Mouse (Mus musculus) splenic B cell, adult 2 months (primary cell): ENCODE results near the gene Gpr132.

ENCODE experiments used
- DNase-seq: peaks from one replicate; pipeline ENCODE4 v3.0.0-alpha.2; 2011; ENCODE audit warnings: low read depth, low spot score
- H3K27me3 ChIP-seq: 2 replicates; pipeline ENCODE4 v1.6.1; 2012; ENCODE audit warnings: mild to moderate bottlenecking, low read length, moderate library complexity, mixed read lengths; ENCODE audit not compliant: control insufficient read depth, poor library complexity, insufficient read depth, severe bottlenecking
- H3K36me3 ChIP-seq: 2 replicates; pipeline ENCODE4 v1.6.1; 2012; ENCODE audit warnings: mild to moderate bottlenecking, low read length, moderate library complexity, mixed read lengths; ENCODE audit not compliant: control insufficient read depth, poor library complexity, insufficient read depth, severe bottlenecking

Gpr132 gene

GRCm38 (mm10) chr12:112870775-112871174, 2.7 kb upstream of the Gpr132 start:
- no peak for DNase-seq
- H3K36me3 ChIP-seq, result no peaks in the 10 kb centered on the region
- H3K27me3 ChIP-seq, result no peaks in the 10 kb centered on the region

- Histone ChIP-seq H3K27me3 (no peaks in the 10 kb centered on the region), H3K36me3 (no peaks in the 10 kb centered on the region)
- DNase-seq, result no peak
These were observed 1.8 kb upstream of the Gpr132 start for GRCm38 (mm10) chr12:112869783-112870204.

GRCm38 (mm10) chr12:112867106-112867674, 838 bp downstream of the Gpr132 start:
- peak; percentile 90 for DNase-seq
- no peaks in the 10 kb centered on the region for H3K36me3 ChIP-seq
- H3K27me3 ChIP-seq, result no peaks in the 10 kb centered on the region

- Histone ChIP-seq H3K36me3 (no peaks in the 10 kb centered on the region), H3K27me3 (no peaks in the 10 kb centered on the region)
- DNase-seq, result no peak
These were observed 1.5 kb downstream of the Gpr132 start for GRCm38 (mm10) chr12:112866467-112867080.

- peak; percentile 60 for DNase-seq
- H3K36me3 ChIP-seq, result no peaks in the 10 kb centered on the region
These were observed 3.2 kb downstream of the Gpr132 start for GRCm38 (mm10) chr12:112864804-112865203.

GRCm38 (mm10) chr12:112861911-112862321, 6.1 kb downstream of the Gpr132 start:
- Histone ChIP-seq H3K27me3 (no peaks in the 10 kb centered on the region), H3K36me3 (no peaks in the 10 kb centered on the region)
- peak; percentile 74 for DNase-seq

More at GRCm38 (mm10) chr12:112864804-112865203, 3.2 kb downstream of the Gpr132 start:
- H3K27me3 ChIP-seq, result no peaks in the 10 kb centered on the region

- Histone ChIP-seq H3K36me3 (no peaks in the 10 kb centered on the region), H3K27me3 (no peaks in the 10 kb centered on the region)
- peak; percentile 90 for DNase-seq
These were observed 7.3 kb downstream of the Gpr132 start for GRCm38 (mm10) chr12:112860765-112861164.

GRCm38 (mm10) chr12:112859930-112860329, 8.1 kb downstream of the Gpr132 start:
- Histone ChIP-seq H3K27me3 (no peaks in the 10 kb centered on the region), H3K36me3 (0 out of 2 replicates have a peak, but pooled peaks cover 1% of the 10 kb centered on the region)
- peak; percentile 75 for DNase-seq

GRCm38 (mm10) chr12:112858581-112859336, 9.3 kb downstream of the Gpr132 start:
- DNase-seq, result no peak
- 0 out of 2 replicates have a peak, but pooled peaks cover 1% of the 10 kb centered on the region for H3K36me3 ChIP-seq
- no peaks in the 10 kb centered on the region for H3K27me3 ChIP-seq

- peak; percentile 40 for DNase-seq
- Histone ChIP-seq H3K36me3 (0 out of 2 replicates have a peak, but pooled peaks cover 1% of the 10 kb centered on the region), H3K27me3 (no peaks in the 10 kb centered on the region)
These were observed 10.8 kb downstream of the Gpr132 start for GRCm38 (mm10) chr12:112857021-112857925.

GRCm38 (mm10) chr12:112856338-112856737, 11.7 kb downstream of the Gpr132 start:
- H3K27me3 ChIP-seq, result no peaks in the 10 kb centered on the region
- DNase-seq, result peak; percentile 55
- H3K36me3 ChIP-seq, result peaks cover 3% of the 10 kb centered on the region

GRCm38 (mm10) chr12:112854610-112855333, 13.3 kb downstream of the Gpr132 start:
- Histone ChIP-seq H3K36me3 (peaks cover 3% of the 10 kb centered on the region), H3K27me3 (no peaks in the 10 kb centered on the region)
- peak; percentile 59 for DNase-seq

GRCm38 (mm10) chr12:112853050-112853729, 14.8 kb downstream of the Gpr132 start:
- peaks cover 3% of the 10 kb centered on the region for H3K36me3 ChIP-seq
- no peak for DNase-seq
- no peaks in the 10 kb centered on the region for H3K27me3 ChIP-seq
